Mouse (Mus musculus) neutrophil, adult 83 days (primary cell): ENCODE data around the gene Rbm18. TPM values are rescaled to one million over a fixed set of nuclear protein-coding genes. Genes with fewer than 3 reads are reported as not detected.

Experiments
- total RNA-seq, 2 experiments: library from RNA; stranded (reverse); gene quantifications; one replicate each; pipeline ENCODE4 v1.2.4; 2023

The Rbm18 gene
- total RNA-seq: 10 to 100 TPM; 20.3 to 22.7 TPM

DNA sequence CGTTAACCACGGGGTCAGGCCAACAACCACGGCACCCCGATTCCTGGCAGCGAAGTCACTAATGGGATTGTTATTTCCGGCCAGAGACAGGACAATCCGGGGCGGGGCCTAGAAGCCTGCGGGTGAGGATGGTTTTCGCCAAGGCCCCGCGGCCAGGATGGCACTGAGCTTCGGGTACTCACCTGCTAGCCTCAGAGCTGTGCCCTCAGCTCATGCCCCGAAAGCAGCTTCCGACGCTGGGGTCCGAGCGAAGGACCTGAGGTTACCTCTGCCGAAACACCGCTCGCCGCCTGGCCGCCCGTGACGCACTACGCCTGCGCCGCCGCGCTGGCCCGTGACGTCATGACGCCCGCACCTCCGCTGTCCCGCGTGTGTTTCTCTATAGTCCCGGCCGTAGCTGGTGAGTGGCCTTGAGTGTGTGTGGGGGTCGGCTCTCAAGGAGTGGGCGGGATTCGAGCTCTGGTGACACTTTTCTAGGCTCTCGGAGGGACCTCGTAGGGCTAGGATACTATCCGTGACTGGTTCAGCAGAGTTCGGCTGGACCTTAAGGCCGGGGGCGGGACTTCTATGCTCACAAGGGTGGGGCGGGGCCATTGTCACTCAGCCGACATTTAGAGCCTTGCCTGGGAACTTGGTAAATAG is at the start of gene Rbm18, which contains the start of gene Mrrf:
Gene Rbm18, minus strand, starts transcription at position 474 of the 642 bp plus-strand sequence.
Gene Mrrf, plus strand, starts transcription at position 90 of the 642 bp plus-strand sequence.

DNA sequence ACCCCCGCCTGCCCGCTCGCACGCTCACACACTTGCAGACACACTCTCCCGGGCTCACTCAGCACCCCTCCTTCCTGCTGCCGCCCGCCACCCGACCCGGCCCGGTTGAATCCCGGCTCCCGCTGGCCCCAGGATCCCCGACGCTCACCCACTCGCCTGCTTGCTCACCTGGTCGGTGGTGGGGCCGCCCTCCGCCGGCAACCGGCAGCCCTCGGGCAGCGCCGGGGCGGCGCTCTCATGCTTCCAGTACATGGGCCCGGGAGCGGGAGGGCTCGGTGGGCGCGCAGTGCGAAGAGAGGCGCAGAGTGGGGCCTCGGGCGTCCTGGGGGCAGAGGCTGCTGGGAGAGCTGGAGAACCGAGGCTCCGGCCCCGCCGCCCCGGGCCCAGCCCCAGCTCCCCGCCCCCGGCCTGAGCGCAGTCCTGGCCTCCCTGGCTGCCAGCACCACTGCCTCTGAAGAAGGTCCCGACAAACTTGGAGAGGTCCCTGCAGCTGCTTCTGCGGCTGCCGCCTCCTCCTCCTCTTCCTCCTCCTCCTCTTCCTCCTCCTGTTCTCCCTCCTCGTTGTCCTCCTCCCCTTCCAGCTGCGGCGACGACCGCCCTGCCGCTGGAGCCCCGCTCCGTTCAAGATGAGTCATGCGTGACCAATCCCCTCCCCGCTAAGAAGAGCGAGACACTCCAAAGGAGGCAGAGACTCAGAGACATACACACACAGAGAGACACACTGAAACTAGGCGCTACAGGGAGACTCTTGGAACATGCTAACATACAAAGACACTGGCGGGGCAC is 31.4 kb downstream of the Rbm18 start, which contains the start of gene Lhx6:
Gene Lhx6, minus strand, starts transcription at position 453 of the 786 bp plus-strand sequence.

Other genes starting within 250 kb of the Rbm18 start
- gene Ttll11, start 156.9 kb downstream of the Rbm18 start, total RNA-seq: 1 to 10 TPM in 1 of 2 experiments, under 1 TPM in 1; 0.83 to 2.2 TPM
- gene Ndufa8, start 87.4 kb downstream of the Rbm18 start, total RNA-seq: 10 to 100 TPM; 57.9 to 71.2 TPM
- not detected for gene Morn5, start 87.3 kb downstream of the Rbm18 start, total RNA-seq
- under 1 TPM in 1 of 2 experiments, not detected in 1; 0.13 TPM for gene Lhx6, start 31.4 kb downstream of the Rbm18 start, total RNA-seq
- 1 to 10 TPM; 3.6 to 7.0 TPM for gene Mrrf, start 384 bp downstream of the Rbm18 start, total RNA-seq
- 100 to 1,000 TPM in 1 of 2 experiments, 10 to 100 TPM in 1; 91.0 to 115 TPM for gene Ptgs1, start 93.7 kb upstream of the Rbm18 start, total RNA-seq
- not detected for gene Olfr338, start 236.7 kb upstream of the Rbm18 start, total RNA-seq